Mouse (Mus musculus) midbrain, embryonic 11.5 days (tissue): ENCODE measurements at regions not wholly inside any gene's neighbourhood (a gene's known extent, or its start where the extent isn't known, plus 50 kb on each side); places are given as distances from the start of the nearest gene placed in this dataset.

Experiments used
- ATAC-seq: fragments of 200-750 bp; cut with Nextera tagmentation; 2 replicates; pipeline ENCODE4 v1.8.0; 2017; ENCODE audit warnings: moderate TSS enrichment, moderate library complexity; ENCODE audit not compliant: low FRiP score
- DNase-seq: peaks from one replicate; pipeline ENCODE4 v3.0.0; 2015; ENCODE audit warnings: low spot score; ENCODE audit errors: missing footprints
- H3K27ac ChIP-seq: fragments of 300-500 bp; sonication (generic); 2 replicates; pipeline ENCODE4 v1.5.1; 2014; ENCODE audit warnings: low read depth, low read length
- H3K27me3 ChIP-seq: fragments of 300-500 bp; sonication (generic); 2 replicates; pipeline ENCODE4 v1.6.1; 2014; ENCODE audit warnings: mild to moderate bottlenecking, low read length, moderate library complexity, mixed read lengths; ENCODE audit not compliant: control insufficient read depth, insufficient read depth
- H3K36me3 ChIP-seq: fragments of 300-500 bp; sonication (generic); 2 replicates; pipeline ENCODE4 v1.6.1; 2014; ENCODE audit warnings: mild to moderate bottlenecking, low read length, moderate library complexity, mixed read lengths; ENCODE audit not compliant: control insufficient read depth, insufficient read depth
- H3K4me1 ChIP-seq: fragments of 300-500 bp; sonication (generic); 2 replicates; pipeline ENCODE4 v1.6.1; 2014; ENCODE audit warnings: low read length; ENCODE audit not compliant: control insufficient read depth, insufficient read depth
- H3K4me2 ChIP-seq: fragments of 300-500 bp; sonication (generic); 2 replicates; pipeline ENCODE4 v1.6.1; 2014; ENCODE audit warnings: mild to moderate bottlenecking, moderate library complexity
- H3K4me3 ChIP-seq: fragments of 300-500 bp; sonication (generic); 2 replicates; pipeline ENCODE4 v1.5.1; 2014; ENCODE audit warnings: low read depth, low read length
- H3K9ac ChIP-seq: fragments of 300-500 bp; sonication (generic); 2 replicates; pipeline ENCODE4 v1.6.1; 2014; ENCODE audit warnings: low read length
- H3K9me3 ChIP-seq: fragments of 300-500 bp; sonication (generic); 2 replicates; pipeline ENCODE4 v1.6.1; 2016; ENCODE audit warnings: low read length; ENCODE audit not compliant: control insufficient read depth
- WGBS: fragments of 180-500 bp; shearing (Covaris S2); extraction: QIAGEN DNeasy Blood & Tissue Kit; methylation state at CpG from one replicate; pipeline ENCODE4 v1.1.7; 2014; 5-methylcytosine and 5-hydroxymethylcytosine counted together

DNA sequence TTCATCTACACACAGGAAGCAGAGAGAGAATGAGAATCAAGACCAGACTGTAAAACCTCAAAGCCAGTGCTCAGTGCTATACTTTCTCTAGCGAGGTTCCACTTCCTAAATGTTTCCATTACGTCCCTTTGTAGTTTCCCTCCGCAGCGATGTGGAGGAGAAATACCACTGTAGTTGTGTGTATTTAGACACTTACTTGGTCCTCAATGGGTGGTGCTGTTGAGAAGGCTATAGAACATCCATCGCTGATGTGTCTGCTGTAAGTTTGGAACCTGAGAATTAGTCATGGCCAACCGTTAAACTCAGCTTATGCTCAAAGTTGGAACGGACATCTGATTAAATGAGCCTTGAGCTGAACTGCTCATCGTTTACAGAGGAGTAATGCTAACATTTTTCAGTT is 170.7 kb upstream of the Lyplal1 start:
- Histone ChIP-seq H3K27ac (no peak overlapping the region), H3K4me2 (no peak overlapping the region), H3K9ac (no peak overlapping the region), H3K27me3 (no peaks in the 10 kb centered on the region), H3K36me3 (no peaks in the 10 kb centered on the region), H3K9me3 (no peaks in the 10 kb centered on the region), H3K4me3 (no peak overlapping the region), H3K4me1 (no peaks in the 10 kb centered on the region)
- 86% methylated on average over 8 of the region's 8 CpGs for WGBS
- no peak for DNase-seq
- ATAC-seq = no peak

DNA sequence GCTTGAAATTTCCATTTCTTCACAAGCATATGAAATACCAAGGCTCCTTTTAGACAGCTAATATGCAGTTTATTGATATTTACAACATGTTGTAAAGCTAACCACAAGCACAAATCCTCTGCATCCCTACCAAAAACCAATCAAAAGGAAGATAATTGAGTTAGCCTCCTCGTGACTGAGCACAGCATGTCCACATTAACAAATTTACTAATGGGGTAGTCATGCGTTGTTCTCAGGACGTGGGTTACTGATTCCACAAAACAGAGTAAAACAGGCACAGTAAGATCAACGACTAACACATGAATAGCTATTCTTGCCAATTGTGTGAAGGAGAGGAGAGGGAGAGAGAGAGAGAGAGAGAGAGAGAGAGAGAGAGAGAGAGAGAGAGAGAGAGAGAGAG is 169.3 kb upstream of the Lyplal1 start:
- Histone ChIP-seq H3K9me3 (no peaks in the 10 kb centered on the region), H3K4me3 (no peak overlapping the region), H3K27ac (no peak overlapping the region), H3K36me3 (no peaks in the 10 kb centered on the region), H3K27me3 (no peaks in the 10 kb centered on the region), H3K4me2 (no peak overlapping the region), H3K4me1 (no peaks in the 10 kb centered on the region), H3K9ac (no peak overlapping the region)
- ATAC-seq (no peak), DNase-seq (no peak)
- 47% methylated on average over 4 of the region's 4 CpGs for WGBS

DNA sequence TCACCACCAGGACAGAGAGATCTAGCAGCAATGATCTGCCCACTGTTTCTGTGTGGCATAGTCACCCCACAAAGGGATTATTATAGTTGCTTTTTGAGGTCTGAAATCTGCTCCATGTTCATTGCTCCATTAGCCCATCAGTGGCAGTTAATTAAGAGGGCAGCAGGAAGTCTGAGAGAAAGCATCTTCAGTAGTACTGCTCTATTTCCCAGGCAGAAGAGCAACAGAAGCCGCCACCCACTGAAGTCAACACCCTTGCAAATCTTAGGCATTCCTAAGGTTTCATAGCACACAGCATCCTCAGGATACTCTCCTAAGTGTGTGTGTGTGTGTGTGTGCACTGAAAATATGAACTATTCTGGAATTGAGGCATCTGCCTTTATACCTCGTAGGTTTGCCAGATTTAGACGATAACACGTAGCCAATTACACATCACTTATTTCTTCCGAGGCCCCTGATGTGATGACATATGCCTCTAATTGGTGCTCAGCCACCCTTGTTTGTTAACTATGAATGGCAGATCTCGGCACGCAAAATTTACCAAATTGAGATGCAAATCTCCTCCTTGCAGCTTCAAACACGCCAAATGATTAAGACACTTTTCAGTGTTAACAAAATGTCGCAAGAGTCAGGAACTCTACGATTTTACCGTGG is 161.0 kb upstream of the Lyplal1 start:
- DNase-seq = no peak
- Histone ChIP-seq H3K4me3 (no peak overlapping the region), H3K4me1 (no peaks in the 10 kb centered on the region; the same call in 1 of the 2 replicates), H3K27me3 (no peaks in the 10 kb centered on the region), H3K27ac (no peak overlapping the region), H3K9me3 (no peaks in the 10 kb centered on the region), H3K36me3 (no peaks in the 10 kb centered on the region), H3K9ac (no peak overlapping the region), H3K4me2 (no peak overlapping the region)
- WGBS = 74% methylated on average over 11 of the region's 11 CpGs
- no peak for ATAC-seq

DNA sequence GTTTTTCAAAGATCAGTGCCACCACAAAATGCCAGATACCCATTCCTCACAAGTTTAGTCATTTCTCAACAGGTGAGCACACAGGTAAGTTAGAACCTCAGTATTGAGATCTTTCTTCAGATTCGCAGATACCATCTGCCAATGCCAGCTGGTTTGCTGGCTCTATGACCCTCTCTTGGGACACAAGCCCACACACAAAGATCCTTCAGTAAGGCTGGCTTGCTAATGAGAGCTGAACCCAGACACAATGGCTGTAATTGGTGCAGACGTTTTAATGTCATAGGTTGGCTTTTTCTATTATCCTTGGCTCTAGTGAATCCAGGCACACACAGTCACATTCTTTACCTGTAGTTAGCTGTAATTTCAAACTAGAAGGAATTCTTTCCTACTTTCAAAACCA is 154.3 kb upstream of the Lyplal1 start:
- WGBS = 70% methylated on average over 2 of the region's 2 CpGs
- no peaks in the 10 kb centered on the region for H3K4me1 ChIP-seq
- no peak overlapping the region for H3K4me3 ChIP-seq
- H3K27ac ChIP-seq = no peak overlapping the region
- ATAC-seq (no peak), DNase-seq (no peak)
- H3K9ac ChIP-seq = no peak overlapping the region
- no peaks in the 10 kb centered on the region for H3K36me3 ChIP-seq
- H3K9me3 ChIP-seq = no peaks in the 10 kb centered on the region
- no peak overlapping the region for H3K4me2 ChIP-seq
- H3K27me3 ChIP-seq = no peaks in the 10 kb centered on the region

DNA sequence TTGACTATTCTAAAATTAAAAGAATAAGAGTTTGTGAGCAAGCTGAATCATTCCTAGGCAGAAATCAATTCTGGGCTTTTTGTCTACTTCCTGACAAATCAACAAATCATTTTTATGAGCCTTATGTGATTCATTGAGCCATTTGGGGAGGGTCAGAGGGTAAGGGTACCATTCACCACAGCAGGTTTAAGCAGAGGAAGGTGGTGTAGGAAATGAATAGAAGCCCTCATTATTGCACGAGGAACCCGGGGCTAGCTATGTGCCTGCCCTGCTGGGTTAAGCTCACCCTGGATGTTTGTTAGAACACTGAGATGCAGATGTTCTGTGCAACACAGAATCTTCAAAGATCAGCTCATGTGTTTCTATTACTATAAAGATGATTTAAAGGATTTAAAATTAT is 150.2 kb upstream of the Lyplal1 start:
- DNase-seq (no peak), ATAC-seq (no peak)
- Histone ChIP-seq H3K36me3 (no peaks in the 10 kb centered on the region), H3K4me3 (no peak overlapping the region), H3K9ac (no peak overlapping the region), H3K9me3 (no peaks in the 10 kb centered on the region), H3K27ac (no peak overlapping the region), H3K27me3 (no peaks in the 10 kb centered on the region), H3K4me1 (no peaks in the 10 kb centered on the region), H3K4me2 (no peak overlapping the region)
- 76% methylated on average over 2 of the region's 2 CpGs for WGBS

DNA sequence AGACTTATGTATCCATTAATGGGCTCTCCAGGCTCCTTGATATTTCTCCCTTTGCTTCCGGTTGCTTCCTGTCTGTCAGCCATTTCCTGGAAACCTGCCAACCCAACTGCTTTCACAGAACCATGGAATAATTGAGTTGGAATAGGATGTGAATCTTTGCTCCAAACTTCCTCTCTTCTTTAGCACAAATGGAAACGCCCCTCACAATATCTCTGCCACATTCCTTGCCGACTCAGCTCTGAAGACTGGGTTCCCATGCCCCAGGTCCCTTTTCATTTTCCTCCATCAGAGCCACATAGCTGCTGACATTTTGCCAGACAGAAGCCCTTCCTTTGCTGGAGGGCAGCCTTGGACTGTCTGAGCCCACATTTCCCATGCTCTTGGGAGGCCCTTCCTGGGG is 147.5 kb upstream of the Lyplal1 start:
- H3K36me3 ChIP-seq = no peaks in the 10 kb centered on the region

DNA sequence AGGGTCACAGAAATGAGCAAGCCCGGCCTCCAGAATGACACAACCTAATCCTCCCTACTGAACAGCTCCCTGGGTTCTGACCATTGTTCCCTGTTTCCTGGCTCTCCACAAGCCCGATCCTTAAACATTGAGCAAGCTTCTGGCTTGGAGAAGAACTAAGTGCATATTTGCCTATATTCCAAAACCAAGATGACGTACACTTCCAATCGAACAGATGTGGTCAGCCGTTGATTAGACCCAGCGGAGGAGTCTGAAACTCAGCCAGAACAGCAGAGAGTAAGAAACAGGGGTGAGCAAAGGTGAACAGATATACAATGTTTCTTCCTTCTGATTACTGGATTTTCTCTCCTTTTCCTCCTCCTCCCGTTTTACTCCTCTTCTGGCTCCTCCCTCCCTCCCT is 146.8 kb upstream of the Lyplal1 start:
- no peak overlapping the region for H3K27ac ChIP-seq
- H3K4me3 ChIP-seq = no peak overlapping the region
- H3K9ac ChIP-seq = no peak overlapping the region
- no peaks in the 10 kb centered on the region for H3K36me3 ChIP-seq
- no peak for DNase-seq
- H3K9me3 ChIP-seq = no peaks in the 10 kb centered on the region
- peaks cover 2% of the 10 kb centered on the region; the same call in 1 of the 2 replicates for H3K4me1 ChIP-seq
- WGBS = 81% methylated on average over 7 of the region's 7 CpGs
- no peaks in the 10 kb centered on the region for H3K27me3 ChIP-seq
- ATAC-seq = no peak
- H3K4me2 ChIP-seq = no peak overlapping the region

More for the DNA sequence above, 147.5 kb upstream of the Lyplal1 start:
- no peaks in the 10 kb centered on the region for H3K27me3 ChIP-seq
- H3K9ac ChIP-seq = no peak overlapping the region
- ATAC-seq (no peak), DNase-seq (no peak)
- no peak overlapping the region for H3K4me3 ChIP-seq
- 90% methylated on average over 3 of the region's 3 CpGs for WGBS
- H3K27ac ChIP-seq = no peak overlapping the region
- no peaks in the 10 kb centered on the region for H3K9me3 ChIP-seq
- peaks cover 2% of the 10 kb centered on the region; the same call in 1 of the 2 replicates for H3K4me1 ChIP-seq
- H3K4me2 ChIP-seq = no peak overlapping the region

DNA sequence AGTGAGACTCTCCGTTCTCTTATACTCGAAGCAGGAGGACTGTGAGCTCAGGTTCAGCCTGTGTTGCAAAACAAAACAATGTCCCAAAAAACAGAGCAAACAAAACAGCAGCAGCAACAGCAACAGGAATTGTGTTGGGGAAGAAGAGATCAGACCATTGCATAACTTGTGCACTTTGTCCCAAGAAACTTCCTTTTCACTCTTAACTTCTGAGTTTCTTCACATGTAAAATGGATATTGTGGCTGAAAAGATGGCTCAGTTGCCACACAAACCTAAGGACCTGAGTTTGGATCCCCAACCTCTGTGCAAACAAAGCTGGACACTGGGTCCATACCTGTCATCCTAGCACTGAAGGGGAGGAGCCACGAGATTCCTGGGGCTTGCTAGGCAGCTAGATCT is 146.1 kb upstream of the Lyplal1 start:
- Histone ChIP-seq H3K4me1 (peaks cover 2% of the 10 kb centered on the region; the same call in 1 of the 2 replicates), H3K4me3 (no peak overlapping the region), H3K4me2 (no peak overlapping the region), H3K36me3 (no peaks in the 10 kb centered on the region), H3K9ac (no peak overlapping the region), H3K9me3 (no peaks in the 10 kb centered on the region), H3K27ac (no peak overlapping the region), H3K27me3 (no peaks in the 10 kb centered on the region)
- ATAC-seq = no peak
- WGBS = 75% methylated on average over 3 of the region's 3 CpGs
- DNase-seq = no peak

DNA sequence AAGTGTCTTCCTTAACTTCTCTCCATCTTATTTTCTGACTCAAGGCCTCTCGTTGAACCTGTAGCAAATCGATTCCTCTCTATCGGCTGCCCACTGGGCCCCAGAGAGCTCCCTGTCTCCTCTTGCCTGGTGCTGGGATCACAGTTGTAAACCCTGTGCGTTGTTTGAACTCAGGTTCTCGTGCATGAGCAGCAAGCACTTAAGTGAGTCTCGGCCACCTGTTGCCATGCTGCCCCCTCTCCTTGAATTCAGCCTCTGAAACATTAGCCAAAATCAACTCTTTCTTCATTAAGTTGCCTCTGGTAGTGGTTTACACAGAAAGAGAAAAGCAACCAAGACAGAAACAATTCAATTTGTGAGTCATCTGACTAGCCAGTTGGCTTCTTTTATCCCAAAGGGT is 144.9 kb upstream of the Lyplal1 start:
- ATAC-seq = no peak
- WGBS = 74% methylated on average over 6 of the region's 6 CpGs

More for the DNA sequence above, 144.9 kb upstream of the Lyplal1 start:
- Histone ChIP-seq H3K9me3 (no peaks in the 10 kb centered on the region), H3K9ac (no peak overlapping the region), H3K4me2 (no peak overlapping the region), H3K4me3 (no peak overlapping the region), H3K27me3 (no peaks in the 10 kb centered on the region), H3K27ac (no peak overlapping the region), H3K4me1 (peaks cover 6% of the 10 kb centered on the region), H3K36me3 (no peaks in the 10 kb centered on the region)
- no peak for DNase-seq
